Mouse (Mus musculus) hindbrain, embryonic 16.5 days (tissue): ENCODE data around the gene Ubxn11. TPM values are rescaled to one million over a fixed set of nuclear protein-coding genes. Genes with fewer than 3 reads are reported as not detected.
A peak's percentile ranks its signal among the peaks of the same experiment; 100 is the strongest.

ENCODE experiments used
- ATAC-seq: fragments of 200-750 bp; cut with Nextera tagmentation; 2 replicates; pipeline ENCODE4 v1.8.0; 2017; ENCODE audit warnings: moderate TSS enrichment, moderate library complexity
- H3K27ac ChIP-seq: fragments of 300-500 bp; sonication (generic); 2 replicates; pipeline ENCODE4 v1.5.1; 2014; ENCODE audit warnings: low read depth, mild to moderate bottlenecking, control low read depth, low read length, moderate library complexity
- H3K27me3 ChIP-seq: fragments of 300-500 bp; sonication (generic); replicated peaks from 2 replicates; pipeline ENCODE4 v1.6.1; 2014; ENCODE audit warnings: low read length; ENCODE audit not compliant: control insufficient read depth, insufficient read depth
- H3K36me3 ChIP-seq: fragments of 300-500 bp; sonication (generic); 2 replicates; pipeline ENCODE4 v1.6.1; 2014; ENCODE audit warnings: mild to moderate bottlenecking, low read length, moderate library complexity, mixed read lengths; ENCODE audit not compliant: control insufficient read depth, insufficient read depth
- H3K4me1 ChIP-seq: fragments of 300-500 bp; sonication (generic); 2 replicates; pipeline ENCODE4 v1.6.1; 2014; ENCODE audit warnings: low read depth, low read length; ENCODE audit not compliant: control insufficient read depth, insufficient read depth
- H3K4me2 ChIP-seq: fragments of 300-500 bp; sonication (generic); 2 replicates; pipeline ENCODE4 v1.6.1; 2014; ENCODE audit warnings: mild to moderate bottlenecking, low read length, control low read depth, moderate library complexity
- H3K4me3 ChIP-seq: fragments of 300-500 bp; sonication (generic); 2 replicates; pipeline ENCODE4 v1.5.1; 2014; ENCODE audit warnings: mild to moderate bottlenecking, low read length, control low read depth, moderate library complexity
- H3K9ac ChIP-seq: fragments of 300-500 bp; sonication (generic); 2 replicates; pipeline ENCODE4 v1.6.1; 2014; ENCODE audit warnings: low read depth, mild to moderate bottlenecking, control low read depth, low read length, moderate library complexity
- H3K9me3 ChIP-seq: fragments of 300-500 bp; sonication (generic); 2 replicates; pipeline ENCODE4 v1.6.1; 2014; ENCODE audit warnings: mild to moderate bottlenecking, low read length, moderate library complexity; ENCODE audit not compliant: control insufficient read depth
- WGBS: fragments of 180-500 bp; shearing (Covaris S2); extraction: QIAGEN DNeasy Blood & Tissue Kit; methylation state at CpG from one replicate; pipeline ENCODE4 v1.1.7; 2014; 5-methylcytosine and 5-hydroxymethylcytosine counted together
- polyA plus RNA-seq: library from polyadenylated mRNA; unstranded; fragments of >200 nt; fragmentation: Nextera tagmentation; extraction: Ambion mirVana; gene quantifications from 2 replicates; pipeline ENCODE4 v1.2.1, GENCODE M21; 2015

Gene Ubxn11
- polyA plus RNA-seq, 1 experiment from 2014 or later: 21.5 TPM

GRCm38 (mm10) chr4:134127121-134127455 is 24.7 kb downstream of the Ubxn11 start:
- Histone ChIP-seq H3K27ac (no peak overlapping the region), H3K36me3 (no peaks in the 10 kb centered on the region), H3K9me3 (no peaks in the 10 kb centered on the region), H3K4me3 (no peak overlapping the region), H3K27me3 (no peaks in the 10 kb centered on the region), H3K9ac (peak overlapping the region; percentile 28), H3K4me1 (peaks cover 24% of the 10 kb centered on the region), H3K4me2 (peak overlapping the region; percentile 92)
- ATAC-seq: no peak
- WGBS: 88% methylated on average over 7 of the region's 7 CpGs

- H3K4me1 ChIP-seq: peaks cover 24% of the 10 kb centered on the region
- no peaks in the 10 kb centered on the region for H3K9me3 ChIP-seq
- WGBS: 55% methylated on average over 8 of the region's 8 CpGs
- H3K36me3 ChIP-seq: no peaks in the 10 kb centered on the region
- peak overlapping the region; percentile 89 for H3K9ac ChIP-seq
- H3K4me3 ChIP-seq: peak overlapping the region; percentile 87
- no peak overlapping the region for H3K27ac ChIP-seq
- H3K4me2 ChIP-seq: peak overlapping the region; percentile 92
- ATAC-seq: no peak
- no peaks in the 10 kb centered on the region for H3K27me3 ChIP-seq
Measured at GRCm38 (mm10) chr4:134127793-134128192, 25.4 kb downstream of the Ubxn11 start.

- no peaks in the 10 kb centered on the region for H3K9me3 ChIP-seq
- under 1% methylated on average over 30 of the region's 50 CpGs for WGBS
- H3K36me3 ChIP-seq: no peaks in the 10 kb centered on the region
- peak within 1 kb of the TSS; percentile 87 for H3K4me3 ChIP-seq
- ATAC-seq: peak; percentile 96
- no peaks in the 10 kb centered on the region for H3K27me3 ChIP-seq
- H3K4me1 ChIP-seq: peaks cover 24% of the 10 kb centered on the region
- peak within 1 kb of the TSS; percentile 82 for H3K27ac ChIP-seq
- H3K9ac ChIP-seq: peak within 1 kb of the TSS; percentile 89
- H3K4me2 ChIP-seq: peak within 1 kb of the TSS; percentile 92
Measured at GRCm38 (mm10) chr4:134128221-134128982, 26.0 kb downstream of the Ubxn11 start, which contains the start of gene Sh3bgrl3. Gene Sh3bgrl3 (minus strand): TSS chr4:134128789.

GRCm38 (mm10) chr4:134128983-134129362 is 26.6 kb downstream of the Ubxn11 start:
- no peaks in the 10 kb centered on the region for H3K36me3 ChIP-seq
- H3K4me2 ChIP-seq: peak overlapping the region; percentile 92
- H3K27ac ChIP-seq: peak overlapping the region; percentile 82
- no peaks in the 10 kb centered on the region for H3K27me3 ChIP-seq
- no peaks in the 10 kb centered on the region for H3K9me3 ChIP-seq
- 4% methylated on average over 14 of the region's 14 CpGs for WGBS
- H3K4me1 ChIP-seq: peaks cover 24% of the 10 kb centered on the region
- peak; percentile 70 for ATAC-seq
- H3K9ac ChIP-seq: peak overlapping the region; percentile 89
- H3K4me3 ChIP-seq: peak overlapping the region; percentile 87

GRCm38 (mm10) chr4:134129482-134129881 is 27.1 kb downstream of the Ubxn11 start:
- Histone ChIP-seq H3K4me3 (no peak overlapping the region), H3K4me2 (peak overlapping the region; percentile 92; the same call in 1 of the 2 replicates), H3K9ac (no peak overlapping the region), H3K36me3 (no peaks in the 10 kb centered on the region), H3K4me1 (peaks cover 21% of the 10 kb centered on the region), H3K9me3 (no peaks in the 10 kb centered on the region), H3K27me3 (no peaks in the 10 kb centered on the region), H3K27ac (no peak overlapping the region)
- no peak for ATAC-seq
- WGBS: 48% methylated on average over 6 of the region's 6 CpGs

GRCm38 (mm10) chr4:134132117-134132516 is 29.7 kb downstream of the Ubxn11 start:
- Histone ChIP-seq H3K4me1 (peaks cover 14% of the 10 kb centered on the region), H3K27ac (no peak overlapping the region), H3K9ac (no peak overlapping the region), H3K36me3 (no peaks in the 10 kb centered on the region), H3K4me2 (no peak overlapping the region), H3K27me3 (no peaks in the 10 kb centered on the region), H3K9me3 (no peaks in the 10 kb centered on the region), H3K4me3 (no peak overlapping the region)
- ATAC-seq: no peak
- WGBS: 92% methylated on average over 3 of the region's 3 CpGs

GRCm38 (mm10) chr4:134132519-134133095 is 30.2 kb downstream of the Ubxn11 start:
- peaks cover 9% of the 10 kb centered on the region for H3K4me1 ChIP-seq
- H3K9me3 ChIP-seq: no peaks in the 10 kb centered on the region
- no peak overlapping the region for H3K4me3 ChIP-seq
- no peaks in the 10 kb centered on the region for H3K36me3 ChIP-seq
- H3K27ac ChIP-seq: no peak overlapping the region
- H3K27me3 ChIP-seq: no peaks in the 10 kb centered on the region
- H3K4me2 ChIP-seq: no peak overlapping the region
- H3K9ac ChIP-seq: no peak overlapping the region
- 85% methylated on average over 8 of the region's 8 CpGs for WGBS
- ATAC-seq: no peak

GRCm38 (mm10) chr4:134136280-134136926 is 34.0 kb downstream of the Ubxn11 start:
- Histone ChIP-seq H3K27me3 (no peaks in the 10 kb centered on the region), H3K36me3 (0 out of 2 replicates have a peak, but pooled peaks cover 2% of the 10 kb centered on the region), H3K4me1 (no peaks in the 10 kb centered on the region), H3K4me3 (no peak overlapping the region), H3K27ac (no peak overlapping the region), H3K9ac (no peak overlapping the region), H3K4me2 (no peak overlapping the region), H3K9me3 (no peaks in the 10 kb centered on the region)
- WGBS: 80% methylated on average over 3 of the region's 3 CpGs
- ATAC-seq: no peak

- H3K4me1 ChIP-seq: no peaks in the 10 kb centered on the region
Measured at GRCm38 (mm10) chr4:134138857-134139256, 36.5 kb downstream of the Ubxn11 start.

More at GRCm38 (mm10) chr4:134138857-134139256, 36.5 kb downstream of the Ubxn11 start:
- no peak overlapping the region for H3K9ac ChIP-seq
- H3K27ac ChIP-seq: no peak overlapping the region
- no peaks in the 10 kb centered on the region for H3K9me3 ChIP-seq
- no peak overlapping the region for H3K4me2 ChIP-seq
- H3K27me3 ChIP-seq: no peaks in the 10 kb centered on the region
- H3K4me3 ChIP-seq: no peak overlapping the region
- 0 out of 2 replicates have a peak, but pooled peaks cover 2% of the 10 kb centered on the region for H3K36me3 ChIP-seq
- 85% methylated on average over 2 of the region's 2 CpGs for WGBS
- no peak for ATAC-seq
